Mouse (Mus musculus): ENCODE results near the gene Rabgap1l. TPM values are rescaled to one million over a fixed set of nuclear protein-coding genes. Genes with fewer than 3 reads are reported as not detected.

Rabgap1l gene
- polyA plus RNA-seq, 1 experiment from 2014 or later = 53.5 TPM

DNA sequence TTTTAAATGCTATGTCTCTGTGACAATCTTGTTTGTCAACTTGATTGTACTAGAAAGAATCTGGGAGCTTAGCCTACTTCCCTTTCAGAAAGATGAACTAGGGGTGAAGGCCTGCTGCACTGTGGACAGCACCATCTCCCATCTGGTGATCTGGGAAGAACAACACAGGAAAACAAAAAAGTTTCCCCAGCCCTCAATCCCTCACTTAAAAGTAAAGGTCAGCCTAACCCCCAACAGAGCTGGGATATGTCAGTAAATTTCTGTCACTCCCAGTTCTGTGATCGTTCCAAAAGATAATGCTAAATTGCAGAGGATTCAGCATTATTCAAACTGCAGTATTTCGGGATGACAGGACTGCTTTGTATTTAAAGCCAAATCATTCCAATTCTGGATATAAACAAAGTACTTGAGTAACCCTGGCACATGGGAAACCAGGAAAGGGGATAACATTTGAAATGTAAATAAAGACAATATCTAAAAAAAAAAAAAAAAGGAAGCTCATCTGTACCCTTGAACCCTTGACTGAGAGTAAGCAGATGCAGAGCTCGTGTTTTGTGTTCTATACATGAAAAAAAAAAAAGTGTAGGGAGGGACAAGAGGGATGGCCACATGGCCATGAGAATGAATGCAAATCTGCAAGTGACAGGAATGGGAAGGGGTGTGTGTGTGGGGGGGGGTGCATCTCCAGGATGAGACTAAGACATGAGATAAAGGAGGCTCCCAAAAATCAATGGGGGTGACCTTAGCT, 511.5 kb downstream of the Rabgap1l start:
- no peaks in the 10 kb centered on the region for H3K36me3 ChIP-seq (ENCODE audit: control insufficient read depth, insufficient read depth, low read length)
- ATAC-seq (replicated peaks; ENCODE audit: insufficient number of reproducible peaks, low FRiP score, low TSS enrichment) = no peak

DNA sequence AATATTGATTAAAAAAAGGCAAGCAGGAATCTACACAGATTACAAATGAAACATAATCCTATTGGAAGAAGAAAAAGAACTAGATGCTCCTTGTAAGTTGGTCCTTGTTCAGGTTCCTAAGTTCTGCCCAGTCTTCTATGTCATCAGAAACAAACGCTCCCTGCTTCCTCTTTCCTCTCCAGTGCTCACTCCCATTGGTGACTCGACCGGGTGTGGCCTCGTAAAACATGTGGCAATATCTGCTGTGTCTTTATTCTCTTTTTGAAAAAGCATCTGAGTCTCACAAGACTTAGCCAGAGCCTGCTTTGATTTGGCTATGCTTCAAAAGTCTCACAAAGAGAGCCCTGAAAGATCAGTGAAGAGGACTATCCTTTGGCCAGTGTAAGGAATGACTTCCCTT, 512.4 kb downstream of the Rabgap1l start:
- WGBS (ENCODE audit: insufficient replicate concordance) = 63% methylated on average over 4 of the region's 4 CpGs
- no peak overlapping the region for H3K4me3 ChIP-seq (ENCODE audit: low read depth, low read length)
- H3K4me2 ChIP-seq = no peak overlapping the region
- no peak for ATAC-seq (replicated peaks; ENCODE audit: insufficient number of reproducible peaks, low FRiP score, low TSS enrichment)
- H3K36me3 ChIP-seq (ENCODE audit: control insufficient read depth, insufficient read depth, low read length) = no peaks in the 10 kb centered on the region
- no peaks in the 10 kb centered on the region for H3K4me1 ChIP-seq (ENCODE audit: control insufficient read depth, insufficient read depth, low read length)
- H3K27ac ChIP-seq (ENCODE audit: low read depth, low read length) = no peak overlapping the region
- H3K27me3 ChIP-seq (ENCODE audit: control insufficient read depth, insufficient read depth, low read length) = no peaks in the 10 kb centered on the region
- H3K9ac ChIP-seq (ENCODE audit: low read depth, low read length) = no peak overlapping the region
- no peaks in the 10 kb centered on the region for H3K9me3 ChIP-seq (replicated peaks; ENCODE audit: control insufficient read depth, low read length)

More for the DNA sequence above, 511.5 kb downstream of the Rabgap1l start:
- Histone ChIP-seq H3K27me3 (ENCODE audit: control insufficient read depth, insufficient read depth, low read length) (no peaks in the 10 kb centered on the region), H3K4me3 (ENCODE audit: low read depth, low read length) (no peak overlapping the region), H3K4me2 (no peak overlapping the region), H3K27ac (ENCODE audit: low read depth, low read length) (no peak overlapping the region), H3K9me3 (replicated peaks; ENCODE audit: control insufficient read depth, low read length) (no peaks in the 10 kb centered on the region), H3K4me1 (ENCODE audit: control insufficient read depth, insufficient read depth, low read length) (0 out of 2 replicates have a peak, but pooled peaks cover under 1% of the 10 kb centered on the region), H3K9ac (ENCODE audit: low read depth, low read length) (no peak overlapping the region)
- WGBS (ENCODE audit: insufficient replicate concordance) = 58% methylated on average over 3 of the region's 3 CpGs

DNA sequence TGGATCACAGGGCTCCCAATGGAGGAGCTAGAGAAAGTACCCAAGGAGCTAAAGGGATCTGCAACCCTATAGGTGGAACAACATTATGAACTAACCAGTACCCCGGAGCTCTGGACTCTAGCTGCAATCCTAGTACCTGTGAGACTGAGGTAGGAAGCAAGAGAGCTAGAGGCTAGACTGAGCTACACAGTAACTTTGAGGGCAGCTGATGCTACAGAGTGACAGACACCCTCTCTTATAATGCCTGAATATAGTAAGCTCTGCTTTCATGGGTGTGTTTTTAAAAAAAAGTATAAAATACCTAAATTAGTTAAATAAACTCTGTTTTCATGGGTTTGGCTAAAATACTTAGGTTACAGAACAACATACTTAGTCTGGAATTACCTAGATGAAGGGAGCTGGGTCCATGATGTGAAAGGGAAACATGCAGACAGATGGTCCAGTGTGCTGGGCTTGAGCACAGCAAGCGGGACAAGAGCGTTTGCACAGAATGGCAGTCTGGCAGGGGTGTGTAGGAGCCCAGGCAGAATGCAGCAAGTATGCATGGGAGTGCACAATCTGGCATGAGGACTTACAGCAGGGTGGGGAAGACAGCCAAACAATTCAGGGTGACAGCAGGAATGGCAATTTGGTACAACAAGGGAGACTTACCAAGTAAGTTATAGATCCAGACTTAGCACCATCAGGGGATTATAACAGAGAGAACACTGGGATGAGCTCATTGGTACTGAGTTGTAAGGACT, 514.9 kb downstream of the Rabgap1l start:
- ATAC-seq (replicated peaks; ENCODE audit: insufficient number of reproducible peaks, low FRiP score, low TSS enrichment) = no peak
- 85% methylated on average over 3 of the region's 3 CpGs for WGBS (ENCODE audit: insufficient replicate concordance)
- no peak overlapping the region for H3K27ac ChIP-seq (ENCODE audit: low read depth, low read length)
- no peak overlapping the region for H3K9ac ChIP-seq (ENCODE audit: low read depth, low read length)
- H3K36me3 ChIP-seq (ENCODE audit: control insufficient read depth, insufficient read depth, low read length) = no peaks in the 10 kb centered on the region
- H3K4me3 ChIP-seq (ENCODE audit: low read depth, low read length) = no peak overlapping the region
- no peaks in the 10 kb centered on the region for H3K27me3 ChIP-seq (ENCODE audit: control insufficient read depth, insufficient read depth, low read length)
- H3K4me2 ChIP-seq = no peak overlapping the region
- H3K4me1 ChIP-seq (ENCODE audit: control insufficient read depth, insufficient read depth, low read length) = 0 out of 2 replicates have a peak, but pooled peaks cover 2% of the 10 kb centered on the region
- H3K9me3 ChIP-seq (replicated peaks; ENCODE audit: control insufficient read depth, low read length) = no peaks in the 10 kb centered on the region

DNA sequence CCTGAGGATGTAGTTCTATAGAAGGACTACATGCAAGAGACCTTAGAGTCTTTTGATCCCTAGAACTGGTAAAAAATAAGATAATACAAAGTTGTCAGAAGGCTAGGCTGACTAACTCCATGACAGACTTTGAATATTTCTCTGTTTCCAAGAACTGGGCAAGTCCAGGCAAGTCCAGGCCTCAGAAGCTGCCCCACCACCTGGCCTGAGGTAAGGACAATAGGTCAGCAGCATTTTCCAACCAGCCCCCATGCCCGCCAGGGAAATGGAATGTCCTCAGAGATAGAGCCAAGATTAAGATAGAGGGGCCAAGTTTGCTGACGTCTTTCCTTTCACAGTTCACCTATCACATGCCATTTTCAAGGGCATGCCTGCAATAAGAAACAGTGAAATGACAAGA, 517.8 kb downstream of the Rabgap1l start:
- 32% methylated on average over 2 of the region's 2 CpGs for WGBS (ENCODE audit: insufficient replicate concordance)
- Histone ChIP-seq H3K9me3 (replicated peaks; ENCODE audit: control insufficient read depth, low read length) (no peaks in the 10 kb centered on the region), H3K4me3 (ENCODE audit: low read depth, low read length) (no peak overlapping the region), H3K4me1 (ENCODE audit: control insufficient read depth, insufficient read depth, low read length) (peaks cover 2% of the 10 kb centered on the region; the same call in 1 of the 2 replicates), H3K27ac (ENCODE audit: low read depth, low read length) (no peak overlapping the region), H3K9ac (ENCODE audit: low read depth, low read length) (no peak overlapping the region), H3K36me3 (ENCODE audit: control insufficient read depth, insufficient read depth, low read length) (no peaks in the 10 kb centered on the region), H3K4me2 (no peak overlapping the region), H3K27me3 (ENCODE audit: control insufficient read depth, insufficient read depth, low read length) (no peaks in the 10 kb centered on the region)
- no peak for ATAC-seq (replicated peaks; ENCODE audit: insufficient number of reproducible peaks, low FRiP score, low TSS enrichment)

DNA sequence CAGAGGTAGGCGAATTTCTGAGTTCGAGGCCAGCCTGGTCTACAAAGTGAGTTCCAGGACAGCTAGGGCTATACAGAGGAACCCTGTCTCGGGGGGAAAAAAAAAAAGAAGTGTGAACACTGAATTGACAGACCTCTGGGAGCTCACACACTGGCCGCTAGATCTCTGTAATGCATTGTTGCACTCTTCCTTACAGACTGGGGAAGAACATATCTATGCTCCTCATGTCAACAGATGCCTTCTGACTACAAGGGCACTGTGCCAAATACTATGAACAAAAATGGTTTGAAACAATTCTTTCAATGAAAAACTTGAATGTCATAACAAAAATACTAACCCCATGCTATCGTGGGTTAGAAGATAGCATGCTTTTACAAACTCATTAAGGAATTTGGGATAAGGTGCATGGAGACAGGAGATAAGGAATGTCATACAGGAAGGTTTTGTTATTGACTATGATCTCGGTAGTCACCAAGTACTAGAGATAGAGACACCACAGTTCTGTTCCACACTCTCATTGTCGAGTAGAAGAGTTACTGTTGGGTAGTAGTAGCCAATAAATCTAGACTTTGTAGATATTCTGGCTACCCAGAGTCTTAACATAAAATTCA, 519.8 kb downstream of the Rabgap1l start:
- ATAC-seq (replicated peaks; ENCODE audit: insufficient number of reproducible peaks, low FRiP score, low TSS enrichment) = no peak
- 67% methylated on average over 7 of the region's 7 CpGs for WGBS (ENCODE audit: insufficient replicate concordance)

DNA sequence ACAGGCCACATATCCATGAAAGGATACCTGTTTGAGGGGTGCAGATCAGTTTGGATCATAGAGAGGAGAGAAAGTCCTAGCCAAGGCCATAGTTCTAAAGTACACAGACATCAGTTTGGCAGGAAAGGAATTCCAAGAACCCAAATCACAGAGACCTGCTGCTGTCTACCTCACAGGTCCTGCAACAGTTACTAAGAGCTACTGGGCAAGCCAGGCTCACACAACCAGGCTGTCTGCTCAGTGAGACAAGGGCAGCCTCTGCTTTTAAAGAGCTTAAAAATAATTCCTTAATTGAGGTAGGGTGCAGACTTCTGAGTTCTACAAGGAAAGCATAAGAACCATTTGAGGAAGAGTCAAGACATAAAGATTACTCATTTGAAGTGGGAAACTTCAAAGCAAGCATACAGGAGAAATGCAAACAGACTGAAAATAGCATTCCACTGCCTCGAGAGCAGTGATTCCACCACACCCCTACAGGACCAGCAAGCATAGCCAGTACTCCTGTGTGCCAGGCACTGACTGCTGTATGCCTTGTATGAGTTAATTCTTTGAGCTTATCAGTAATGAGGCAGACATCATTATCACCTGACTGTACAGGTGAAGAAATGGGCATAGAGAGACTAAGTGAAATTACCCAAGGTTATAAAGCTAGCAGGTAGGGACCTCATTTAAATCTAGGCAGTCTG, 521.6 kb downstream of the Rabgap1l start:
- no peak overlapping the region for H3K9ac ChIP-seq (ENCODE audit: low read depth, low read length)

More for the DNA sequence above, 519.8 kb downstream of the Rabgap1l start:
- H3K9me3 ChIP-seq (replicated peaks; ENCODE audit: control insufficient read depth, low read length) = no peaks in the 10 kb centered on the region
- no peak overlapping the region for H3K9ac ChIP-seq (ENCODE audit: low read depth, low read length)
- H3K4me1 ChIP-seq (ENCODE audit: control insufficient read depth, insufficient read depth, low read length) = peaks cover 2% of the 10 kb centered on the region; the same call in 1 of the 2 replicates
- no peak overlapping the region for H3K4me3 ChIP-seq (ENCODE audit: low read depth, low read length)
- no peak overlapping the region for H3K4me2 ChIP-seq
- no peaks in the 10 kb centered on the region for H3K27me3 ChIP-seq (ENCODE audit: control insufficient read depth, insufficient read depth, low read length)
- no peak overlapping the region for H3K27ac ChIP-seq (ENCODE audit: low read depth, low read length)
- no peaks in the 10 kb centered on the region for H3K36me3 ChIP-seq (ENCODE audit: control insufficient read depth, insufficient read depth, low read length)

DNA sequence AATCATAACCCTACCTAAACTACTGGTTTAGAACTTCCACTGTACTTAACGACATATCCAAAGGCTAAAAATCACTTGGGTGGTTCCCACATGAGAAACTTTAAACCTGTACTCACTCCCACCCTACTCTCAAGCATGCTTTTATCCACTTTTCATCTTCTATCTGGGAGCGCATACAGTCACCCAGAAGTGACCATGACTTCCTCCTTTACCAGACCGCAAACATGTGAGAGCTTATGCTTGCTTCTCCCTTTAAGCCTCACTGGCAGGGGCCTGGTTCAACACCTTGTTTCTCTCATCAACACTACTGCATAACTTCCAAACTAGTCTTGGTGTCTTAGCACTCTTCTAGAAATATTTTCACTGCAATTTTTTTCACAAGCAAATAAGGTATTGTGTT, 524.7 kb downstream of the Rabgap1l start:
- no peaks in the 10 kb centered on the region; the same call in 1 of the 2 replicates for H3K4me1 ChIP-seq (ENCODE audit: control insufficient read depth, insufficient read depth, low read length)
- H3K27me3 ChIP-seq (ENCODE audit: control insufficient read depth, insufficient read depth, low read length) = no peaks in the 10 kb centered on the region
- H3K9ac ChIP-seq (ENCODE audit: low read depth, low read length) = no peak overlapping the region
- H3K36me3 ChIP-seq (ENCODE audit: control insufficient read depth, insufficient read depth, low read length) = no peaks in the 10 kb centered on the region
- no peak overlapping the region for H3K4me2 ChIP-seq
- no peak overlapping the region for H3K4me3 ChIP-seq (ENCODE audit: low read depth, low read length)
- no peak for ATAC-seq (replicated peaks; ENCODE audit: insufficient number of reproducible peaks, low FRiP score, low TSS enrichment)
- H3K27ac ChIP-seq (ENCODE audit: low read depth, low read length) = no peak overlapping the region
- H3K9me3 ChIP-seq (replicated peaks; ENCODE audit: control insufficient read depth, low read length) = no peaks in the 10 kb centered on the region
- WGBS (ENCODE audit: insufficient replicate concordance) = 81% methylated on average over 3 of the region's 3 CpGs

More for the DNA sequence above, 521.6 kb downstream of the Rabgap1l start:
- Histone ChIP-seq H3K4me2 (no peak overlapping the region), H3K4me1 (ENCODE audit: control insufficient read depth, insufficient read depth, low read length) (peaks cover 2% of the 10 kb centered on the region; the same call in 1 of the 2 replicates), H3K9me3 (replicated peaks; ENCODE audit: control insufficient read depth, low read length) (no peaks in the 10 kb centered on the region), H3K27ac (ENCODE audit: low read depth, low read length) (peak overlapping the region; percentile 25; the same call in 1 of the 2 replicates), H3K4me3 (ENCODE audit: low read depth, low read length) (no peak overlapping the region), H3K36me3 (ENCODE audit: control insufficient read depth, insufficient read depth, low read length) (no peaks in the 10 kb centered on the region), H3K27me3 (ENCODE audit: control insufficient read depth, insufficient read depth, low read length) (no peaks in the 10 kb centered on the region)
- WGBS (ENCODE audit: insufficient replicate concordance) = 25% methylated on average over 1 of the region's 1 CpGs
- no peak for ATAC-seq (replicated peaks; ENCODE audit: insufficient number of reproducible peaks, low FRiP score, low TSS enrichment)

DNA sequence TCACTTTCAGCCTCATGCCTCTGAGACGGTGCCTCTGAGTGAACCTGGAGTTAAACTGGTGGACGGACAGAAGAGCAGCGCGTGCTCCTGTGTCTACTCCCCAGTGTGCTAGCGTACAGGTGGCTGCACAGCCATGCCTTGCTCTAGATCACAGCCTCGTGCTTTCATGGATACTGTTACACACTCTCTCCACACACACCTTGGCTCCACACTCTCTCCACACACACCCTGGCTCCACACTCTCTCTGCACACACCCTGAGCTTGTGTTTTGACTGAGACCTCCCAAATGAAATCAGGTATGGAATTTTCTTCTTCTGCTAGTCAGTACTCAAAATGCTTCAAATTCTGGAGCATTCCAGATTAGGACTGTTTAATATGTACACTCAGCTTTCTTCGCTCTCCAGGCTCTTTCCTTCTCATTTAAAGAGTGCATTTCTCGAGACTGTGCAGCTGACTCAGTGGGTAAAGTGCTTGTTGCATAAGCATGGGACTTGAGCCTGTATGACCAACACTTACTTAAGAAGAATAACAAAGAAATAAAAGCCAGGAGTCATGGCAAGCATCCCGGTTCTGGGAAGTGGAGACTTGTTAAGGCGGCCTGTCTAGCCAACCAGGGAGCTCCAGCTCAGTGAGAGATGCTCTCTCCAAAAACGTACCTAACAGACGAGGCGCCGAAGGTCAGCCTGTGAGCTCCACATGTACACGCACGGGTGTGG, 529.2 kb downstream of the Rabgap1l start:
- no peak overlapping the region for H3K4me2 ChIP-seq
- H3K4me1 ChIP-seq (ENCODE audit: control insufficient read depth, insufficient read depth, low read length) = no peaks in the 10 kb centered on the region
- H3K4me3 ChIP-seq (ENCODE audit: low read depth, low read length) = no peak overlapping the region
- no peak overlapping the region for H3K27ac ChIP-seq (ENCODE audit: low read depth, low read length)
- 79% methylated on average over 16 of the region's 16 CpGs for WGBS (ENCODE audit: insufficient replicate concordance)
- ATAC-seq (replicated peaks; ENCODE audit: insufficient number of reproducible peaks, low FRiP score, low TSS enrichment) = no peak
- H3K36me3 ChIP-seq (ENCODE audit: control insufficient read depth, insufficient read depth, low read length) = no peaks in the 10 kb centered on the region
- no peak overlapping the region for H3K9ac ChIP-seq (ENCODE audit: low read depth, low read length)
- H3K9me3 ChIP-seq (replicated peaks; ENCODE audit: control insufficient read depth, low read length) = no peaks in the 10 kb centered on the region
- H3K27me3 ChIP-seq (ENCODE audit: control insufficient read depth, insufficient read depth, low read length) = no peaks in the 10 kb centered on the region
